Mouse (Mus musculus) common myeloid progenitor, adult 5-6 weeks (primary cell): ENCODE data around the gene Prima1. TPM values are rescaled to one million over a fixed set of nuclear protein-coding genes. Genes with fewer than 3 reads are reported as not detected.

Experiments used
- ATAC-seq: replicated peaks from 2 replicates; pipeline ENCODE4 v1.8.0; 2016; ENCODE audit warnings: low read depth, mild to moderate bottlenecking, moderate TSS enrichment, inconsistent platforms; ENCODE audit not compliant: poor library complexity, severe bottlenecking
- total RNA-seq: library from RNA; stranded (forward); fragments of 200-1000, 187-1606 nt; gene quantifications from 2 replicates; pipeline ENCODE4 v1.2.3, GENCODE M21; 2017

The Prima1 gene
- not detected in 2 replicates for total RNA-seq

DNA sequence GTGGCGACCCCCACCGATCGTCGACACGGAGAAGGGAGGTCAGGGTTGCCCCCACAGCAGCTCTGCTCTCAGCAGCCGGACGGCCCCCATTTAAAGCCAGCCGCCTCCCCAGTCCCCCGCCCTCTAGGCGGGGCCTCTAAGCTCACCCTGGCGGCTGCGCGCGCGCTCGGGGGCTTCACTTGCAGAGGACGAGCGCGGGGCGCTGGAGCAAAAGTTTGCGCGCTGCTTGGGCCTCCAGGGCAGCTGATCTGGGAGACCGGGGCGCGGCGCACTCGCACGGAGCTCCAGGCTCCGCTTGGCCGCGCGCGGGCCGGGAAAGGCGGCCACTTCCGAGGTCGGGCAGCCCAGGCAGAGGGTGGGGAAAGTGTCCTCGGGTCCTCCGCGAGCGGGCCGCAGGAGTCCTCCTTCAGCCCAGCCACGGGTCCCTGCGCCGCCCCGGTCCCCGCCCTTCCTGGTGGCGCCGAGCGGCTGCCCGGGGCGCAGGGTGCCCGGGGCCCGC, at the start of gene Prima1:
Prima1 (minus strand) TSS at position 68 of the 499 bp plus-strand sequence.
- ATAC-seq = no peak

DNA sequence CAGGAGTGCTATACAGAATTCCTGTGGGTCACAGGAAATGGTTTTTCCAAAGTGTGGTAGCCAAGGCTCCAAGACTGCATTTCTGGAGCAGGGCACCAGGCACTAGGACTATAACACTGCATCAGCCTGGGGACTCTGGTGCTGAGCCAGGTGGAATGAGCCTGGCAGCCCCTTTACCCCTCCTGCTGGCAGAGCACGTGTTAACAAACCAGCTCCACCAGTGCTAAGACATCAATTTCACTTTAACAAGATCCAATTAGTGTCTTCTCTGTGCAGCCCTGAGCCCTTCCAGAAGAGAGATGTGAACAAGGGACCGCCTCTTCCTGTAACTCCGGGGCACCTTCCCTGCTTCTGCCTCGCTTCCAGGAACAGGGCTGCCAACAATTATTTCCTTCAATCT, 45.3 kb upstream of the Prima1 start:
- ATAC-seq = no peak

DNA sequence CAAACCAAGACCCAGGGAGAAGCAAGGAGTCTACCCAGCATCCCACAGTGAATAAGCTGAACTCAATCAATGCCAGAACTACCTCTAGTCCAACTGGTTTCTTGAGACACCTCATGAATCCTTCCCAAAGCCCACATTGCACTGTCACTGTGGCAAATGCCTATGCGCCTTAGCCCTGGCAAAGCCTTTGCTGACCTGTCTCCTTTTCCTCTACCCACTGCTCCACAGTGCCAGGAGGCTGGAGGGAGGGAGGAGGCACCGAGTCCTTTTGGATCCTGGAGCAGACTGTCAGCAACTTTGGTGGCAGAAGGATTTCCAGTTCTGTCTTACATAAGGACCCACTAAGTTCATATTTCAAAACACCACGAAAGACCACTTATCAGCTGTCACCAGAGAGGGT, 41.5 kb upstream of the Prima1 start:
- no peak for ATAC-seq

DNA sequence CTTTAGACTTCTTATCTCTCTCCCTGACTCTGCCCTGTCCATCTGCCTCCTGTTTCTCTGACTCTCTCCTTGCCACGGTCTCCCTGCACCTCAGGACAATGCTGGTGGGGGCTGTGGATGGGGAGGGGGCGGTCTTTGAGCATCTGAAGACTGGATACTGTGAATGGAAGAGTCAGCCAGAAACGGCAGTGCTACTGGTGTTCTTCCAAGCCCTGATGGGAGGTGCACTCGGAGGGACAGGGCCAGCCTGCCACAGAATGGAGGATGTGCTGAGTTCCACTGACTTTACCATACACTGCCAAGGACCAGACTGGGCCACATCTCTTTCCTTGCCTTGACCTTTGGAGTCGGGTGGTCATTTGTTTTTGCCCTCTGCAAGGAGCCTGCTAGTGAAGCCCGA, 41.0 kb upstream of the Prima1 start:
- no peak for ATAC-seq

DNA sequence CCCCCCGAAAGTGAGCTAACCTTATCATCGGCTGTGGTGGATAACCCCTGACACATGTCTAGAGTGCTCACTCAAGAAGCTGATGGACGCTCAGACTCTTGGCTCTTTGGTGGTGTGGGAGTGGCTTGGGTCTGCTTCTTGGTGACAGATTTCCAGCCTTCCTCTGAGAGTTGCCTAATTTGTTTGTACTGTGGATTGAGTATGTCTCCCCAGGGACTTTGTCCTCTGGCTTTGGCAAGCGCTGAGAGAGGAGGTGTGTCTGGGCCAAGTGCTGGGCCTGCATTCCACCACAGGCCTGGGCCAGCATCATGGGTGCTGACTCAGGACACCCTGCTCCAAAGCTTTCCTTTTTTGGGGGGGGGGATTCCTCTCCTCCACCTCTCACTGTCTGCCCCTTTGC, 40.0 kb upstream of the Prima1 start:
- ATAC-seq = no peak

DNA sequence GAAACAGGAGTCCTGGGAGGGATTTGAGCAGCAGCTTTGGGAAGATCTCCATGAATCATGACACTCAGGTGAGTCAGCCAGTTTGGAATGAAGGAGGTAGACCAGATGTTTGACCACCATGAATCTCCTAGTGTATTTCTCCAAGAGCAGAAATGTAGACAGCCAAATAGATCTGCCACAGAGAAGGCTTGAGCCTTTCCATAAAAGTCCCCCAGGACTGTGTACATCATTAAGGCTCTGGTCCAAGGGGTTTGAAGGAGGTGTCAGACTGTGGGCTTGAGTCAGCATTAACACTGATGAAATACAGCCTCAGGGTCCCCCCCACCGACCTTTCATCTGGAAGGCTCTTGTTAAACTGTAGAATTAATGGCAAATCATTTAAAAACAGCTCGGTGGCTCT, 39.5 kb upstream of the Prima1 start:
- no peak for ATAC-seq

DNA sequence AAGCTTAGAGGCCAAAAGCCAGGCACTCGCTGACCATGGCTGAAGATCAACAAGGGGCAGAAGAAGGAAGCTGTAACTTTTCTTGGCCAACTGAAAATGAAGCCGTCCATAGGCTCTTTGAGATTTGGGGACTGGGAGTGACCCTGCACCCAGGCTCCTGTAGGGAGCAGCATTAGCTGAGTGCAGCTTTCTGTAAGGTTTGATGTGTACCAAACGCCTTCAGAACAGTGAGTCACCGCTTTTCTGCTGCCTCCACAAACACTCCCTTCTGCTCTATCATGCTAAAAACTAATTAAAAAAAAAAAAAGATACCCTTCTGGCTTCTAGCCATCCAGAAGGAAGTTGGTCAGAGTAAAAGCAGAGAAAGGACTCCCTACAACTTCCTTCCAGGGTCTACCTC, 34.5 kb upstream of the Prima1 start:
- no peak for ATAC-seq

DNA sequence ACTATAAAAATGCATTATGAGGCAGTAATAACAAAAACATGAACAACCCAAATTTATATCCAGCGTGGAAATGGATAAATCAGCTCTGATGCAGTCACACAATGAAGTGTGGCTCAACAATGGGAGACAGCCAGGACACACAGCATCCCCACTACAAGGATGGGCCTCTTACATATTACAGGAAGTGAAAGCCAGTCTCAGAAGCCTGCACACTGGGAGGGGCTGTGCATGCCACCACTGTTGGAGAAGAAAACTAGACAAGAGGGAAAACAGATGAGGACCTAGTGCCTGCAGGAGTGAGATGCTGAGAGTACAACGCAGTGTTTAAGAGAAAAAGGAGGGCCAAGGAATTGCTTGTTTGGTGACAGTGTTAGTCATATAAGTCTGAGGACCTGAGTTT, 31.8 kb upstream of the Prima1 start:
- no peak for ATAC-seq

DNA sequence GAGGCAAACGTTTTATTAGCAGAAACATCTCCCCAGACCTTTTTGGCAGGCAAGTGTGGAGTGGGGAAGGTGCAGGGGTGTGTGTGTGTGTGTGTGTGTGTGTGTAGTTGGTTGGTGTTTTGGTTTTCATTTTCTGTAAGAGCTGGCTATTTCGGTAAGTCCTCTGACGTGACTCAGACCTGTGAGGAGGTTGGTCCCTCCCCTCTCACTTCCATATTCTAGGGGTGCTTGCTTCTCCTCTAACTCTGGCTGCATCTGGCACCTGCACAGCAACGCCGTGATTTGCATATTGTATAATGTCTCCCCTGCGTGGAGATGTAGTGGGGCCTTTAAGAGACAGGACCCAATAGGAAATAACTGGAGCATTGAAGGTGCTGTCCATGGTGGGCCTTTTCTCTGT, 31.1 kb upstream of the Prima1 start:
- ATAC-seq = no peak

DNA sequence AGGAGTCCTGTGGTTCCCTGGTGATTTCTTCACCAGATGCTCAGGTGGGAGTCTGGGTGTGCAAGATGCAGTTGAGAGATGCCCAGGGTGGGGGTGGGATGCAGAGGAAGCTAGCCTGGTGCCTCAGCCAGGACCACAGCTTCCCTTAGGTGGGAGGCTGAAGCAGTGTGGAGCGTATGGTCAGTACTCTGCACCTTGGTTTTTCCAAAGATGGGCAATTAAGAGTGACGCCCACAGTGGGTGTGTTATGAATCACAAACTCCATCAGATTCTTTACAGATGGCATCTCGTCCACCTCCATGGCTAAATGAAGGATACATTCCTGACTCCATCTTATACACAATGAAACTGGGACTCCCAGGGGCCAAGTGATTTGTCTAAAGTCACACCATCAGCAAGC, 30.2 kb upstream of the Prima1 start:
- ATAC-seq = no peak

DNA sequence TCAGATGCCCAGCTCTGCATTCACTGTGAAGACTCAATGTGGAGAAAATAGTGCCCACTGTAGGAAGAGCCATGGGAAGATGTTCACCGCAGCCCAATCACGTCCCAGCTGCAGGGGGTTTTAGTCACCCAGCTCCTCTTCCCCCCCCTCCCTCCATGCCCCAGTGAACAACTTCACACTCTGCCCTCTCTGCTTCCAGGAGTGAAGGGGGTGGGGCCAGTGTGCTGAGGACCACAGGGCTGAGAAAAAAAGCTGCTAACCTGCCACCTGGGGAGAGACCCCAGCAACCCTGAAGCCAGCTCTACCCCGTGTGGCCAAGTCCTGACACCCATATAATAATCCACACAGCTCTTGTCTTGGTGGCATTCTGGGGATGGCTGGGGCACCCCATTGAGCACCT, 24.7 kb upstream of the Prima1 start:
- no peak for ATAC-seq

DNA sequence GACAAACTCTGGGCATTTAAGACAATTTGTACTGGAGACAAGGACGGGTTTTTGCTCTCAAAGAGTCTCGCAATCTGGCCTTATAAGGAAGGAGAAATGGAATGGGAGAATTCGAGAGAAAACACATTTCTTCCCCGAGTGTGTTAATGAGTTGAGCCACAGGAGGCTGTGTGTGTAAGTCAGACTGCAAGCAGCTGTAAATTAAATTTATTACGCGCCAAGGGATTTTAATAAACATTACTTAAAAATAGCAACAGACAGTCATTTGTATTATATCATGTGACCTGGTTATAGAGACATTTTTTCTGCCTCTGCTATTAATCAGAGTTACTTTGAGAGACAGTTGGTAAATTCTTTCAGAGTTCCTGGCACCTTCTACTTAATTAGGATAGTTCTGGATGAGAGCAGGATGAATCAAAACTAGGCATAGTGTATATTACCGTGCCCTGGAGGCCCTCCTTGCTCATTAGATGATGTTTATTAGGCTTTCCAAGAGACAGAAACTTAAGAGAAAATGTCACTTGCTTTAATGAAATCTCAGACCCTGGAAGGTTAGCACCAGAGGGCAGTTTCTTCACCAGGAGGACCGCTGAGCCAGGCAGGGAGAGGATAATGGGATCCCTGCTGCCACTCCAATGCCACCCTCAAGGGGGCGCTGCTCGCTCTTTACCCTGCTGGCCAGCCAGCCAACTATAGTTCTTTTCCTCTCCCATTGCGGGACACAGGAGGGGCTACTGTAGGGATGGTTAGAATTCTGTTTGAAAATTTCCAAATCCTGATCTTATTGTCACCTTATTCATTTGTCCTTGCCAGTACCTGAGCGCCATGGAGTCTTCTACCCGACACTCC, 20.3 kb upstream of the Prima1 start:
- ATAC-seq = peak; percentile 71

DNA sequence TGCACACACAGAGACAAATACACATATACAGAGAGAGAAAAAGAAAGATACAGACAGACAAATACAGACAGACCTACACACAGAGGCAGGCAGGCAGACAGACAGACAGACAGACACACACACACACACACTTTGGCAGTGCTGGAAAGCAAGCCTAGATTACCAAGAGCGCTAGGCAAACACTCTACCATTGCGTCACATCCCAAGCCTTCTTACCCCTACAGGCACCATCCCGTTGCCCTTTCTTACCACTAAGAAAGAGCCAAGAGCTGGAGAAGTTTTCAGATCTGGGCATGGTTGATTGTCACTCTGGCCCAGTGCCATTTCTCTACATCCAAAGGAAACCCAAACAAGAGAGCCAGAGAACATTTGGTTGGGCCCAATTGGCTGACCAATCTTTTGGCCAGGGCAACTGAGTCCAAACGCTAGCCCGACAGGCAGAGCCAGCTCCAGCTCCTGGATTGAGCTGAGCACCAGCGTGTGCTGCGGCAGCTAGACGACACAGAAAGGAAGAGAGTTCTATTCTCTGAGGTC, 11.0 kb upstream of the Prima1 start:
- ATAC-seq = no peak

DNA sequence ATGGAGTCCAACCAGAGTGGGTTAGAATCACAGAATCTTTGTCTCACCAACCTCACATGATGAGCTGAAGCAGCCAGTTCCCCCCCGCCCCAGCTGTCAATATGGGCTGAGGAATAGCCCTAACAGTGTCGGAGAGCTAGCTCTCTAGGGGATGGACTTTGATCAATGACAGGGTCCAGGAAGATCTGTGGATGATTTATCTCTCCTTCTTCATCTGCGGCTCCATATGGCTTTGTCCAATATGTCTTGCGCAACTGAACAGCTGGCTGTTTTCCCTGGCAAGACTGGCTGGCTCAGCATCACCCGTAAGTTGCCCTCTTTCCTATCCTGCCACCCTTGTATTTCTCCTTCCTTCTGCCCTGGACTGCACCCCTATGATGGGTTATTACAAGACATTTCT, 9.2 kb upstream of the Prima1 start:
- no peak for ATAC-seq

DNA sequence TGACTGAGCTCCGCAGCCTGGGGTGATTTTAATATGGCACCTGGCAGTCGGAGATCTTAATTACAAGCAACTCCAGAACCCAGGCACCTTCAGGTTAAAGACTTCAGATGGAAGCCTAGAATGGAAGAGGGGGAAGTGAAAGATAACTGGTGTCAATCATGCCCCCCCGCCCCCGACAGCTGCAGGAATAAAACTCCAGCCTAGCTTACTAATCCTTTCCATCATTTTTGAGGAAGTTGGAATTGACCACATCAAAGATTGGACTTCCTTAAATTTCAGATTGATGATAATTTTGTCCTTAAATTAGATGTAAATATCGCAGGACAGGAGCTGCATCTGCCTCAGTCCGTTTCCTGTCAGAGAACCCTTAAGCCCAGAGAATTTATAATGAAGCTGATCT, 8.4 kb upstream of the Prima1 start:
- peak; percentile 58 for ATAC-seq

DNA sequence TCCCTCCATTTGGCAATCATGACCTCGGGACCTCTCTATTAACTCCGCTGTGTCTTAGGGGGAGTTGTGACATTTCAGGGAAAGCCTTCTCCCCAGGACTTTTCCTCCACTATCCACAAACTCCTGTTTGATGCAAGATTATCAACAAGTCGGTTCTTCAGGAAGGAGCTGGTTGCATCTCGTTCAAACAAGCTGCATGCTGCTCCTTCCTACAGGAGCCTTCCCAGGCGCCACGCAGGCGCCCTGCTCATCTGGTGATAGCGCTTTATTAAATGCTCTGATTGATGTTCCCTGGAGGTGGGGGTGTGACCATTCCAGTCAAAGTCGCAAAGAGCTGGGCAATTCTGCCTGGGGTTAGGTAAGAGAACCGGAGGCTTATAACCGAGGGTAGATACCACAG, 1.1 kb upstream of the Prima1 start:
- ATAC-seq = no peak

DNA sequence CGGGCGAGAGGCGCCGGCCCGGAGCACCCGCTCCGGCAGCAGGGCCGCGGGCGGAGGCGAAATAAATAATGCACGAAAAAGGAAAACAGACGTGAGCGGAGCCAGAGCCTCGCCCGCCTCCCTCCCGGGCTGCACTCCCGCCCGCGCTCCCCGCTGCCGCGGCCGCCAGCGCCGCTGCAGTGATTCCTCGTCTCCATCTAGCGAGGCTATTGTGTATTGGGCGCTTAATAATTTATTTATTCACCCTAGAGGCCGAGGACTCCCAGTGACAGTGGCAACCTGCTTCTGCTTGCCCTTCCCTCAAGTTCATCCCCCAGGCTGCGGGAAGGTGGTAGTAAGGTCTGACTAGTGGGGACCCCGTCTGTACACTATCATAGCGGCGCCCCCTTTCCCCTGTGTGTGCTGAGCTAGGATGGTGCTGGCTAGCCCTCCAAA, 658 bp upstream of the Prima1 start:
- ATAC-seq = 0 out of 2 replicates have a peak, but pooled peaks have one; percentile 39

DNA sequence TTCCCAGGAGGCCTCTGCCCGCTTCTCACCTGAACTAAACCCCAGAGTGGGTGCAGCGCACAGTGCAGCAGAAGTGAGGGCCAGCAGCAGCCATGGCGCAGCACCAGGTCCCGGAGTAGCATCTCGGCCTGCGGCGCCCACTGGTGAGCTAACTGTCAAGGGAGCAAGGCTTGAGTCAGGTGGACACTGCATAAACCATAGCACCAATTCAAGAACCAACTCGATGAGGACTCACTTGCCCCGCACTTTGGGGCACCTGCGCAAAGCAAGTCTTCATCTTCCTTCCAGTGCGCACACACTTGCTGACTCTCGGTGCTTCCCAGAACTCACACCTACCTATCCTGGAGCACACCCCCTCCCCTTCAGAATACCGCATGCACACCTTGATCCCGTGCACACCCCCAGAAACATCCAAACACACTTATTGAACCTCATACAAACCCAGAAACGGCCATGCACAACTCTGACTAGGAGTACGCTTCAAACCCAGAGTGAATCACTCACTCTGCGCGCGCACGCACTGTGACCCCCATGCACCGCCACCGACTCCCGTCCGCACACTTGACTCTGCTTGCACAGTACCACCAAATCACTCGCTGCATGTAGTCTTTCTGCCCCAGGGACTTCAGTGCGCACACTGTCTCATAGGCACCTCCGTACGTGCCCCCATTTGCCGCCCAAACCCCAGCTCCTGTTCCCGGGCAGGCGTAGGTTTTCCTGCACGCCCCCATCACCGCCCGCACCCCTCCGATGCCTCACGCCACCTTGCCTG, 453 bp downstream of the Prima1 start:
- 0 out of 2 replicates have a peak, but pooled peaks have one; percentile 29 for ATAC-seq

DNA sequence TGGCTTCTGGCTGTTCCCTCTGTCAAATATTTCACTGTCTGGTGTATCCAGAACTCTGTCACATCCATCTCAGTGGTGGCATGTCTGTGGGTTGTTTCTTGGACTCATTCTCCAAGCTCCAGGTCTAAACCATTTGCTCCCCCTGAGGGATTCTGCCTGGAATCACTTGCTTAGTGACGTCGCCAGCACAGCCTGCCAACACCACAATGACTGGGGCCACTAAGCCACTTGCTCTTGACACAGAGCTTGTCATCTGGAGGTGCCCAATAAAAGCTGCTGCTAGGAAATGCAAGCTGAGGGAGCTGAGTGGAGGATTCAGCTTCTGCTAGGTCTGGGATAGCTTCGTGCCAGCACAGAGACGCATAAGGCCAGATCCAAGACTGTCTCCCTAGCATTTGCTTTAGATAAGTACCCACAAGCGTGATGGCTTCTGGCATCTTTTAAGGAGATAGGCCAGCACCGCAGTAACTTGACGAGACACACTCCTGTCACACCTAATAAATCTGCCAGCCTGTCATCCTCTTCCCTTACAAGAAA, 3.0 kb downstream of the Prima1 start:
- no peak for ATAC-seq

DNA sequence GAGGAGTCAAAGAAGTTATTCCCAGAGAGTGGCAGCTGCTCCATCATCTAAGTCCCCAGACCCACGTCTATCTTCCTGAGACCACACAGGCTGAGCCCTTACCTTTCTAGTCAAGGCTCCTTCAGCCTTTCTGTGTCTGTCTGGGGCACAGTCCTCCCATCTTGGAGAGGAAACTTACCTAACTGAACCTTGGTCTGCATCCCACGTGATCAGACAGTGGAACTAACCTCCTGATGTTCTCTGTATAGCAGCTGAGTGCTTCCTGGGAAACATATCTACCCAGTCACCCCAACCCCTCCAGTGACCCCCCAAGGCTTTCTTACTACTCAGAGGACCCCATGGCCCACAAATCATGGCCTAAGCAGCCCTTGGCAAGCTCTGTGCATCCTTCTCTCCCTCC, 6.1 kb downstream of the Prima1 start:
- no peak for ATAC-seq

DNA sequence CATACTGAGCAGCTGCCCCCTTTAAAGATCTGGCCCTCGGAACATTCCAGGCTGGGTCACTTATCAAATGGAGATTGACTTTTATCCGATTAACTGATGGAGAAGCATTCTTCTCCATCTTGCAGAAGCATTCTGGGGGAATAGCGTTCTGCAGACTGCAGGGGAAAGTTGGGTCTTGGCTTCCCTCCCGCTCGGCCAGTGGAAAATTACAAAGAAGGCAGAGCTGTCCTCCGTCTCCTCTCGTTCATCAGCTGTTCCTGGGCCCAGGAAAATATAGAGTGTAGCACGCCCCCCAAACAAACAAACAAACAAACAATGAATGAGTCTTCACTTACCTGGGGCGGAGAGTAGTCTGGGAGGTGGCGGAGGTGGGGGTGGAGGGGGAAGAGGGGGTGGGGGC, 6.7 kb downstream of the Prima1 start:
- no peak for ATAC-seq
